Mouse (Mus musculus) neural tube, embryonic 11.5 days (tissue): ENCODE measurements at regions not wholly inside any gene's neighbourhood (a gene's known extent, or its start where the extent isn't known, plus 50 kb on each side); places are given as distances from the start of the nearest gene placed in this dataset.

Experiments
- ATAC-seq: fragments of 200-750 bp; cut with Nextera tagmentation; 2 replicates; pipeline ENCODE4 v1.8.0; 2017; ENCODE audit warnings: moderate number of reproducible peaks, mild to moderate bottlenecking, moderate TSS enrichment, moderate library complexity; ENCODE audit not compliant: insufficient read depth, low FRiP score, low TSS enrichment
- DNase-seq: peaks from one replicate; pipeline ENCODE4 v3.0.0-alpha.2; 2015; ENCODE audit warnings: low spot score
- H3K27ac ChIP-seq: fragments of 300-500 bp; sonication (generic); 2 replicates; pipeline ENCODE4 v1.5.1; 2014; ENCODE audit warnings: low read depth, mild to moderate bottlenecking, low read length
- H3K27me3 ChIP-seq: fragments of 300-500 bp; sonication (generic); 2 replicates; pipeline ENCODE4 v1.6.1; 2014; ENCODE audit warnings: mild to moderate bottlenecking, low read length, mixed read lengths; ENCODE audit not compliant: control insufficient read depth, insufficient read depth
- H3K36me3 ChIP-seq: fragments of 300-500 bp; sonication (generic); 2 replicates; pipeline ENCODE4 v1.6.1; 2014; ENCODE audit warnings: mild to moderate bottlenecking, low read length, moderate library complexity, mixed read lengths; ENCODE audit not compliant: control insufficient read depth, insufficient read depth
- H3K4me1 ChIP-seq: fragments of 300-500 bp; sonication (generic); 2 replicates; pipeline ENCODE4 v1.6.1; 2014; ENCODE audit warnings: low read length, mixed read lengths; ENCODE audit not compliant: control insufficient read depth, insufficient read depth
- H3K4me2 ChIP-seq: fragments of 300-500 bp; sonication (generic); 2 replicates; pipeline ENCODE4 v1.6.1; 2014; ENCODE audit warnings: low read depth, mild to moderate bottlenecking, moderate library complexity
- H3K4me3 ChIP-seq: fragments of 300-500 bp; sonication (generic); 2 replicates; pipeline ENCODE4 v1.5.1; 2014; ENCODE audit warnings: low read depth, low read length
- H3K9ac ChIP-seq: fragments of 300-500 bp; sonication (generic); 2 replicates; pipeline ENCODE4 v1.6.1; 2014; ENCODE audit warnings: mild to moderate bottlenecking, low read length
- H3K9me3 ChIP-seq: fragments of 300-500 bp; sonication (generic); 2 replicates; pipeline ENCODE4 v1.6.1; 2016; ENCODE audit warnings: low read length; ENCODE audit not compliant: control insufficient read depth
- WGBS: fragments of 180-500 bp; shearing (Covaris S2); extraction: QIAGEN DNeasy Blood & Tissue Kit; methylation state at CpG from one replicate; pipeline ENCODE4 v1.1.7; 2014; 5-methylcytosine and 5-hydroxymethylcytosine counted together

DNA sequence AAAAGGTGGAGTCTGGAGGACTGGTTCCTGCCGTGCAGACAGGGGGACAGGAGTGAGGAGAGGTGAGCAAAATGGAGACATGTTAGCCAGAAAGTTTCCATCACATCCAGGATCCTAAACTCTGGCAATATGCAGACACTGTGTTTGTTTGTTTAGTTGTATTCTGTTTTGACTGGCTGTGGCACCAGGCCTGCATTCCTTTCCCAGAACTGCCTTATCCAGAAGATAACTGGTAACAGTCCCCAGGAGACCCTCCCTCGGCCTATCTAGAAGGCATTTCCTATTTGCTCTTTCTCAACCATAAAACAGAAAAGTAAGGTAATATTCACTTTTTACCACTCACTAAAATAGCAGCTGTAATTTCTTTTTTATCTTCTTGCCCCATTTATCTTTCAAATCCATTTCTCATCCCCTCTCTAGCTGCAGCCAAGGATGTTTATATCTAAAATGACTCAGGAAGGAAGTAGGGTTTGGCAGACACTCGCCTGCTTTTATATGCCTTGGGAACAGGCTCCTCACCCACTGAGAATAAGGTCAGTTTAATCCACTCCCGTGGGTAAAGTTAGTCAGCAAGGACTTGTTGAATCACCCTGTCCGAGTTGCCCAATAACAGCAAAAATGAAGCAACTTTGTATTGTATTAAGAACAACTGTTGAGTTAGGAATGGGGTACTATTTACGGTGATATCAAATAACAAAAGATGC is 283.0 kb upstream of the Tank start:
- Histone ChIP-seq H3K27ac (no peak overlapping the region), H3K9ac (no peak overlapping the region), H3K4me2 (no peak overlapping the region), H3K27me3 (no peaks in the 10 kb centered on the region), H3K4me3 (no peak overlapping the region), H3K9me3 (no peaks in the 10 kb centered on the region), H3K36me3 (no peaks in the 10 kb centered on the region), H3K4me1 (no peaks in the 10 kb centered on the region)
- 70% methylated on average over 6 of the region's 6 CpGs for WGBS
- DNase-seq: no peak
- ATAC-seq: no peak

DNA sequence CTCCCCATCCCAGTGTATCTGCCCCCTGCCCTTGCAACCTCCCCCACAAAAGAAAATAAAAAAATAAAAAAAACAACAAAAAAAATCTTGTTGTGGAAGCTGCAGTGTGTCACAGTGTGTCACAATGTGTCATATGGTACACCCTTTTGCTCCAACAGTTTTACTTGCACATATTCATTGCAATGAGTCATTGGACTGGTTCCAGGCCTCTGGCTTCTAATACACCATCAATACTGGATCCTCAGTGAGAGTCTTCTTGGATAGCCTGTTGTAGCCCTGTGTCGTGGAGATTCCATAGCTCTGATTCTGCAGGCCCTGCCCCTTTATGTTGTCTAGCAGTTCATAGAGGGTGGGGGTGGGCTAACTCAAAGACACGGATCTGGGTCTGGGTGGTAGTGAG is 290.1 kb upstream of the Tank start:
- Histone ChIP-seq H3K4me2 (no peak overlapping the region), H3K27ac (no peak overlapping the region), H3K36me3 (no peaks in the 10 kb centered on the region), H3K9ac (no peak overlapping the region), H3K4me3 (no peak overlapping the region), H3K9me3 (no peaks in the 10 kb centered on the region), H3K27me3 (no peaks in the 10 kb centered on the region), H3K4me1 (no peaks in the 10 kb centered on the region)
- ATAC-seq: no peak
- no peak for DNase-seq
- 86% methylated on average over 2 of the region's 2 CpGs for WGBS

DNA sequence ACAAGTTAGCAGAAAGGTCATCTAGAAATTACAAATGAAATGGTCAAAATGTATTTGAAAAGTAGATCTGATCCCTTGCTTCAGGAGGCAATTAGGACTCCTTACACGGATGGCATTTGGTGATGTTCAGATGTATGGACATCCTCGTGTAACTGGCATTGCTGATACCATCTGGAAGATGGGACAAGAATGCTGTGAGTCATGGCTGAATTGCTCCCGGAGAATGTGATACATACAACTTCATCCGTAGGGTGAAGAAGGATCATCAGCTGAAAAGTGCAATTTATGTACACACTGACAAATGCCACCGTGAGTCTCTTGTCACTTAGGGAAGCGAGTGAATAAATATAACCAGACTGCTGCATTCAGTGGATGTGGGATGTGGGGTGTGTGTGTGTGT is 293.7 kb upstream of the Tank start:
- no peaks in the 10 kb centered on the region for H3K9me3 ChIP-seq
- 81% methylated on average over 6 of the region's 6 CpGs for WGBS
- DNase-seq (no peak), ATAC-seq (no peak)
- no peak overlapping the region for H3K27ac ChIP-seq
- H3K36me3 ChIP-seq: no peaks in the 10 kb centered on the region
- no peak overlapping the region for H3K4me2 ChIP-seq
- H3K9ac ChIP-seq: no peak overlapping the region
- no peaks in the 10 kb centered on the region for H3K4me1 ChIP-seq
- no peaks in the 10 kb centered on the region for H3K27me3 ChIP-seq
- H3K4me3 ChIP-seq: no peak overlapping the region

DNA sequence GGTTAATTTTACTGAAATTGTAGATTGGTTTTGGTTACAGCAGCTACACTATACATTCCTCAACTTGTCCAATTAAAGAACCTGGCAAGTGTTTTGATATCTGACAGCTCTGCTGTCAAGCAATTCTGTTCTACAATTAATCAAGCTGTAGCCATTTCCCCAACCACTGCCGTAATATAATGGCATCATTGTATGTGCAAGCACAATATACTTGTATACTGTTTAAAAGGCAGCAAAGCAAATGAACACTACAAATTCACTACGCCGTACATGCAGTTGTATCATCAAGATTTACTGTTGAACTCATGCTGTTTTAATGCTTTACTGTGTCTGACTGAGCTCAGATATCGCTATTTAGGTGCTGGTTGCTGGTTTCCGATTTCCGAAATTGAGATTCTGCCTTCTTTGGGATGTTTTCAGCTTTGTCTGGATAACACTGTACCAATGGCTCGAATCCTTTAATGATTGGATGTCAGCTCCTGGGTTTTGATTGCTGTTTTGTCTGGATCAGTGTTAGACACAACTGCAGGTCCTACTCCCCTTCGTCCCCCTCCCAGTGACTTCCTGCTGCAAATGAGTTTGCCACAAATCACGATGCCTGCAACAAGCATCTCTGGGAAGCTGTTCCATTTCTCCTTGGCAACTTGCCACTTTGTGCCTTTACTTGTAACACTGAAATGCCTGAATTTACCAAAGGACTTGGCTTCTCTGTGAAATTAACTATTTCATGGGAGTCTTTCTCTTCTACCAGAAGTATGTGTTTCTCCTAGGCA is 294.4 kb upstream of the Tank start:
- Histone ChIP-seq H3K27ac (no peak overlapping the region), H3K36me3 (no peaks in the 10 kb centered on the region), H3K4me2 (no peak overlapping the region), H3K27me3 (no peaks in the 10 kb centered on the region), H3K9me3 (no peaks in the 10 kb centered on the region), H3K4me3 (no peak overlapping the region), H3K4me1 (no peaks in the 10 kb centered on the region), H3K9ac (no peak overlapping the region)
- ATAC-seq (no peak), DNase-seq (no peak)
- 55% methylated on average over 9 of the region's 9 CpGs for WGBS

DNA sequence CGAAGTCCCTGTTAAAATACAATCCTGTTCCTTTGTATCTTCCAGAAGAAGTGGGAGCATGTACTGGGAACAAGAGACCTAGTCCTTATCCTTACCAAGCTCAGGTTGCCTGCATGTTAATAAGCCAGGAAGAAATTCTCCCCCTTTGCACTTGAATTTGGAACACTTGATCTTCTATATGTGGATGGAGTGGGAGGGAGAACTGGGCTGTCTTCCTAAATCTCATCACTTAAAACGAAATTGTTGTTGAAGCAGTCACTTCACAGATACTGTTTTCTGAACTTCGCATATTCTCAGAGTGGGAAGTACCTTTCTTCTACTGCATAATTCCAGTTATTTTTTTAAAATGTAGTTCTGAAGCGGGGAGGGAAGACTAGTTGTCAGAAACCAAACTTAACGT is 305.7 kb upstream of the Tank start:
- H3K4me1 ChIP-seq: no peaks in the 10 kb centered on the region
- ATAC-seq (no peak), DNase-seq (no peak)
- no peaks in the 10 kb centered on the region for H3K9me3 ChIP-seq
- H3K27ac ChIP-seq: no peak overlapping the region
- 86% methylated on average over 5 of the region's 5 CpGs for WGBS
- no peaks in the 10 kb centered on the region for H3K36me3 ChIP-seq
- no peaks in the 10 kb centered on the region for H3K27me3 ChIP-seq
- no peak overlapping the region for H3K4me2 ChIP-seq
- no peak overlapping the region for H3K4me3 ChIP-seq
- H3K9ac ChIP-seq: no peak overlapping the region

DNA sequence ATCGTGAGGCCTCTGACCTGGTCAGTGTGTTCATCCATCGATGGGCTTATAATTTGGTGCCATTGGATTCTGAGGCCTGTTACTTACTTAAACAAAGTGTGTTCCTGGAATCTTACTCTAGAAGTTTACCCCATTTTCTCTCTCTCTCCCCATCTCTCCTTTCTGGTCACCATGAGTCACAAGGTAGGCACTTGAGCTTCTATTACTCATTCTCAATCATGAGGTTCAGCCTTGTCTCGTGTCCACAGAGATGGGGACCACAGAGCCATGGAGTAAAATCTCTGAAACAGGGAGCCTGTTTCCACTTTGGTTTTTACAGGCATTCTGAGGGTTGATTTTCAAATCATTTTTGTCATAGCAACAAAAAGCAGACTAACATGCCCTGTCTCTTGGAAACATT is 304.7 kb upstream of the Rbms1 start:
- DNase-seq: no peak
- Histone ChIP-seq H3K9me3 (no peaks in the 10 kb centered on the region), H3K4me1 (no peaks in the 10 kb centered on the region), H3K27me3 (no peaks in the 10 kb centered on the region), H3K9ac (no peak overlapping the region), H3K4me2 (no peak overlapping the region), H3K4me3 (no peak overlapping the region), H3K27ac (no peak overlapping the region), H3K36me3 (no peaks in the 10 kb centered on the region)
- no peak for ATAC-seq
- 91% methylated on average over 3 of the region's 3 CpGs for WGBS

DNA sequence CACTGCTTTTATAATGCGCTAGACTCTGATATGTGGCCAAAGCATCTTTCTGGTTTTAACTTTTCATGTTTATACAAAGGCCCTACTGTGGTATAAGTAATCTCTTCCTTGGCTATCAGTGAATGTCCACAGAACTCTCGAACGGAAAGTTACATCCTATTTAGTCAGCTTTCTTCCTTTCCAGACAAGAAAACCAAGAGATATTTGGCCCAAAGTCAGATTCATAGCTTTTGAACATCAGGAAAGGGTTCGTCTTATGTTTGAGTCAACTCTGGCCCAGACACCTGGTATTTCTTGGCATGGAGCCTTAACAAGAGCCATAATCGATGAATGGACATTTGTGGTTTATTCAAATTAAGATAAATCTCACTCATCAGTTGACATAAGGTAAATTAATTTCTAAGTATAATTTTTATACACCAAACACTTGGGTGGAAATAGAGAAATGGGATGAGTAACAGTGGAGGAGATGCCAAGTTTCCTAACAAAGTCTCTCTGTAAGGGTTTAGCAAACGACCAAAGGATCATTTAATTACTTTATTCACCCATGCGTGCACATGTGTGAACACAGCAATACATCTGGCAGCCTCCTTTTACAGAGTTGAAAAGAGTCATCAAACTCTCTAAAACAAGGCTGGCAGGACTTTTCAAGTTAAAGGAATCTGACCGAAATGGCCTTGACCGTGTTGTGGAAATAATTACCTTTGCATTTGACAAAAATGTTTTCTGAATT is 287.2 kb upstream of the Rbms1 start:
- Histone ChIP-seq H3K27ac (no peak overlapping the region), H3K27me3 (no peaks in the 10 kb centered on the region), H3K4me2 (no peak overlapping the region), H3K36me3 (no peaks in the 10 kb centered on the region), H3K9me3 (no peaks in the 10 kb centered on the region), H3K4me3 (no peak overlapping the region), H3K9ac (no peak overlapping the region), H3K4me1 (peaks cover 5% of the 10 kb centered on the region; the same call in 1 of the 2 replicates)
- no peak for DNase-seq
- ATAC-seq: no peak
- WGBS: 73% methylated on average over 9 of the region's 9 CpGs

DNA sequence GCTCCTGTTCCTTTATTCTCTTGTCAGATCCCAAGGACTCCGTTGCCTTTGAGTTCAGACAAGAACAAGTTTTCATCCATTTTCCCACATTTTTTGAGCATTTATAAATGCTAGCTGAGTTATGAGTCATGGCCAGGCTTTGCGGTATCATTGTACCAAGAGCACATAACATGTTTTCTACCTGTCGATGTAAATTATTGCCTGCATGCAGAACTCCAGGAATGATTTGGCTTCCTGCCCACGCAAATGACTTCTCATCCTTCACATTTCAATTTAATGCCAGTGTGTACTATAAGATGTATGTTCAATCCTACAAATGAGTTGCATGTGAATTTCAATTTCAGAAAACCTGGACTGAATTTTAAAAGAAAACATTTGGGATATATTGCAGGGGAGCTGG is 285.0 kb upstream of the Rbms1 start:
- ATAC-seq: no peak
- no peak for DNase-seq

More for the DNA sequence above, 285.0 kb upstream of the Rbms1 start:
- Histone ChIP-seq H3K27ac (no peak overlapping the region), H3K27me3 (no peaks in the 10 kb centered on the region), H3K4me1 (peaks cover 5% of the 10 kb centered on the region; the same call in 1 of the 2 replicates), H3K9me3 (no peaks in the 10 kb centered on the region), H3K4me3 (no peak overlapping the region), H3K36me3 (no peaks in the 10 kb centered on the region), H3K9ac (no peak overlapping the region), H3K4me2 (no peak overlapping the region)
- WGBS: 82% methylated on average over 4 of the region's 4 CpGs
